Mouse (Mus musculus) adrenal gland, postnatal 0 days (tissue): ENCODE data around the gene Gm14137. TPM values are rescaled to one million over a fixed set of nuclear protein-coding genes. Genes with fewer than 3 reads are reported as not detected.

Experiments used
- polyA plus RNA-seq: library from polyadenylated mRNA; unstranded; fragments of >200 nt; fragmentation: Nextera tagmentation; extraction: Ambion mirVana; gene quantifications from 2 replicates; pipeline ENCODE4 v1.2.1, GENCODE M21; 2015

Gm14137 gene
- polyA plus RNA-seq = 0.08 and 0.13 TPM in 2 replicates

DNA sequence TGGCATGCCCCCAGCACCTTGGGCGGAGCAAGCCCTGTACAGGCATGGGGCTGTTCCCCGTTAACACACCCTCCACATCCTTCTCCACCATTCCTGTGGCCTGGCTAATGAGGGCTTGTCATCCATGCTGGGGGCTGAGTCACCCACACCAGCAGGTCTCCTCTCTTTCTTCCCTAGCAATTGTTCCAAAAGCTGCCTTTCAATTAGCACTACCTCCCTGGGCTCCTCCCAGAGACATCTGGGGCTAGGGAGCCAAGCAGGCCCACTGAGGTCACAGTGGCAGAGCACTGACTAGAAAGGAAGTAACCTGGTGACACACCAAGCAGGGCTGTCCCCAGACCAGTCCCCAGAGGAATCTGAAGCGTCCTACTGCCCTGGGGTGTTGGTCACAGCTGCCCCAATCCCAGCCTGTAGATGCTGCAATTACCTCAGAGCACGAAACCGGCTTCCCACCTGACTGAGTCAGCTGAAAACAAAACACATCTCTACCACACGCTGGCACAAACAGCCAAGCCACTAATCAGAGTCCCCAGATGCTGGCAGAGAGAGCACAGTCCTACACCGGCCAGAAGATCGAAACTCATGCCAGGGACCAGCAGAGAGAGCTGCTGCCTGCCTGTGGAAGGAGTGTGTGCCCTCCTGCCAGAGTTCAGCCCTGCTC is at the start of gene Gm14137:
Gene Gm14137 (plus strand): TSS at position 519 of the 661 bp plus-strand sequence.

DNA sequence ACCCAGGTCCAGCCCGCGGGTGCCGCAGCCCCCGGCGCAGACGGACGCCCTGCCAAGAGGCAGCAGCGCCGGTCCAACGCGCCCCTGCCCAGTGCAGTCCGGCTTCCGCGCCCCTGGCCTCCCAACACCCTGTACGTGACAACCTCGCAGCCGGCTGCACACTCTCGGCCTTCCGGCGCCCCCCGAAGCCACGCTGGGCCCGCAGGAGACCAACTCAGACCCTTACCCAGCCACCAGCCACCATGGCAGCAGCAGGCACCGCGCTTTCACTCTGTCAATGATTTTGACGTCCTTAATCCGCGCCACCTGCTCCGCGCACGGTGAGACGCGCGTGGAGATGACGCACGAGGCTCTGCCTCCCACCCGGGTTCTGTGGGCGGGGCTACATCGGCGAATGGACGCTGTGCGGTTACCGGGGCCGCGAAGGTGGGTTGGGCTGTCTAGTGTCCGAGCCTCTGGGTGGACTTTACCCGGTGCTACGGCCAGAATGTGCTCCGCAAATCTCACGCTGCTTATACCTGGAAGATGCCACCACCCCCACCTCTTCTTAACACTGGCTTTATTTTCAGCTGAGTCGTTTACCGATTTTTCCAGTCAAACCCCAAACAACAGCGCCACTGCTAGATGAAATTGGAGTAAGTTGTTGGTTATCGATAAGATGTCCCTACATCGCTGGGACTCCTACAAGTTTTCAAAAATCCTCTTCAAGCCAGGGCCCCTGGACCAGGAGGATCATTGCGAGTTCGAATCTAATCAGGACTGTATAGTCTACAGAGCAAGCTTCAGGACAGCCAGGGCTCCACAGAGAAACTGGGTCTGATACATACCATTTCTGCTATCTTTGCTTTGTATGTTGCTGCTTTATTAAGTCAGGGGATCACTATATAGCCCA is 17.4 kb upstream of the Gm14137 start, which contains the start of gene Rmdn3:
Gene Rmdn3 (minus strand): TSS at position 354 of the 892 bp plus-strand sequence.

GRCm38 (mm10) chr2:119166901-119167865 is 7.1 kb upstream of the Gm14137 start, which contains the start of gene Gchfr:
Gene Gchfr (plus strand): TSS chr2:119167773.

DNA sequence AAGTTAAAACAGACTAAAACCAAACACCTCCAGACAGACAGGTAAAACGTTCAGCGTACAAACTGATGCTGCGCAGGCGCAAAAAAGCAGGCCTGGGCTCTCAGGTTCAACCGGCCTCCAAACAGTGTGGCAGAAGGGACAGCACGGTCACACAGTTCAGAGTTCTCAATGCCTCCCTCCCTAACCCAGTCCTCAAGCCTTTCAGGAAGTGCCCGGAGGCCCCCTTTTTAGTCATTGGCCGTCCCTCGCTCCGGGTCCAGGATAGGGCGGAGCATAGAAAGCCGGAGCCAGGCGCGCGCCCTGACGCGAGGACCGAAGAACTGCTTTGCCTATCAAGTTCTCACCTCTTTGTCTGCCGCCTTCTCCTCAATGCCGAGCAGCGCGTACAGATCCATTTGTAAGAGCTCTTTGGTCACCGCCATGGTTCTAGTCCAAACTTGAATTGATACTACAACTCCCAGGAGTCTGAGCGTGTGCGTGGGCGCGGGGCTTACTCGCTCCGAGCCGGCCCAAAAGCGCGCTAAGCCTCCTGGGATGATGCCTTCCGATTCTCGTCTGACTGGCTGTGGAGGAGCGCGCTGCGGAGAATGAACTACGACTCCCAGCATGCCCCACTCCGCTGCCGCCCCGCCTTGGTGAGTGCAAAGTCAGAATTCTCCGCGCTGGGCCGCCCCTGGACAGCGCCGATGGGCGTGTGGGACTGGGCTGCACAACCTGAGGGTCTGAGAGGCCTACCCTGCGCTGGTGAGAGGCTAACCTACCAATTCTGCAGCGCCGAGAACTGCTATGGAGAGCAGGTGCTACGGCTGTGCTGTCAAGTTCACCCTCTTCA is 34.3 kb downstream of the Gm14137 start, which contains the start of the genes Zfyve19 and Dnajc17:
Gene Zfyve19 (plus strand): TSS at position 274 of the 832 bp plus-strand sequence.
Gene Dnajc17 (minus strand): TSS at position 452 of the 832 bp plus-strand sequence.

Other genes with a start within 250 kb of the Gm14137 start
- gene Chst14, start 248.0 kb upstream of the Gm14137 start, polyA plus RNA-seq = 18.6 and 23.9 TPM in 2 replicates
- 34.6 and 36.4 TPM in 2 replicates for gene Ccdc32, start 145.1 kb upstream of the Gm14137 start, polyA plus RNA-seq
- 1.7 and 1.9 TPM in 2 replicates for gene Rpusd2, start 139.7 kb upstream of the Gm14137 start, polyA plus RNA-seq
- 13.0 and 16.9 TPM in 2 replicates for gene Knl1, start 127.4 kb upstream of the Gm14137 start, polyA plus RNA-seq
- 8.4 and 12.4 TPM in 2 replicates for gene Rad51, start 61.7 kb upstream of the Gm14137 start, polyA plus RNA-seq
- 20.4 and 34.4 TPM in 2 replicates for gene Rmdn3, start 17.5 kb upstream of the Gm14137 start, polyA plus RNA-seq
- 10.2 and 27.5 TPM in 2 replicates for gene Gchfr, start 6.7 kb upstream of the Gm14137 start, polyA plus RNA-seq
- 36.7 and 40.2 TPM in 2 replicates for gene Zfyve19, start 34.1 kb downstream of the Gm14137 start, polyA plus RNA-seq
- 14.5 and 16.4 TPM in 2 replicates for gene Dnajc17, start 34.3 kb downstream of the Gm14137 start, polyA plus RNA-seq
- gene Ppp1r14d, start 55.4 kb downstream of the Gm14137 start, polyA plus RNA-seq = 0.16 TPM in 1 of 2 replicates, not detected in the other
- 2.1 and 4.0 TPM in 2 replicates for gene Spint1, start 62.9 kb downstream of the Gm14137 start, polyA plus RNA-seq
- gene Rhov, start 96.8 kb downstream of the Gm14137 start, polyA plus RNA-seq = 1.6 and 2.7 TPM in 2 replicates
- gene Vps18, start 114.2 kb downstream of the Gm14137 start, polyA plus RNA-seq = 10.4 and 14.2 TPM in 2 replicates
- 2.7 and 4.3 TPM in 2 replicates for gene Dll4, start 151.3 kb downstream of the Gm14137 start, polyA plus RNA-seq
- 1.6 and 1.9 TPM in 2 replicates for gene Chac1, start 176.7 kb downstream of the Gm14137 start, polyA plus RNA-seq